In genomic region chr1:180829775-180830174, GRCm38 (mm10) we compare ENCODE assay signal across 10 mouse cellular contexts. TPM values are rescaled to one million over a fixed set of nuclear protein-coding genes. Genes with fewer than 3 reads are reported as not detected.
DNase-seq lines count a peak whose midpoint lies in the region; ATAC-seq lines count a peak whose summit lies in the region.
"Had no signal": no experiment of that assay in that cellular context is flagged by ENCODE, and none has a peak within 500 bp of the region (broad histone marks: within the 10 kb centered on the region; RNA-seq: fewer than 3 reads in every experiment).

No protein-coding gene starts in this region.

- no peaks in the 10 kb centered on the region for H3K27me3 ChIP-seq in heart, embryonic 15.5 days
- H3K27me3 ChIP-seq in forebrain, embryonic 14.5 days (replicated peaks; ENCODE audit: control insufficient read depth, insufficient read depth, low read length): 0 out of 2 replicates have a peak, but pooled peaks cover 2% of the 10 kb centered on the region

- no peaks in the 10 kb centered on the region for H3K36me3 ChIP-seq in heart, embryonic 15.5 days
- no peaks in the 10 kb centered on the region for H3K36me3 ChIP-seq in forebrain, embryonic 14.5 days (ENCODE audit: control insufficient read depth, insufficient read depth, low read length)

- intact Hi-C loops in left cerebral cortex, postnatal 25 days (cut with DNase I): no loop called here

- WGBS in heart, embryonic 15.5 days: 70% methylated on average over 11 of the region's 11 CpGs
- 86% methylated on average over 11 of the region's 11 CpGs for WGBS in forebrain, embryonic 14.5 days

- peak overlapping the region; percentile 44; the same call in 1 of the 2 replicates for H3K4me2 ChIP-seq in heart, embryonic 15.5 days
- no peak overlapping the region for H3K4me2 ChIP-seq in forebrain, embryonic 14.5 days (ENCODE audit: low read length)

- no peak overlapping the region for H3K4me3 ChIP-seq in heart, embryonic 15.5 days
- H3K4me3 ChIP-seq in forebrain, embryonic 14.5 days (ENCODE audit: low read depth, low read length): no peak overlapping the region

- no peak overlapping the region for H3K27ac ChIP-seq in heart, embryonic 15.5 days
- H3K27ac ChIP-seq in forebrain, embryonic 14.5 days (ENCODE audit: low read depth, low read length): no peak overlapping the region

- no peak for ATAC-seq in heart, embryonic 15.5 days (replicated peaks; ENCODE audit: insufficient number of reproducible peaks, insufficient read depth, low FRiP score, low read depth)
- ATAC-seq in forebrain, embryonic 14.5 days: no peak

- H3K9ac ChIP-seq in heart, embryonic 15.5 days: no peak overlapping the region
- H3K9ac ChIP-seq in forebrain, embryonic 14.5 days (ENCODE audit: low read length): no peak overlapping the region

- peaks cover 15% of the 10 kb centered on the region for H3K4me1 ChIP-seq in heart, embryonic 15.5 days (replicated peaks)
- H3K4me1 ChIP-seq in forebrain, embryonic 14.5 days (ENCODE audit: control insufficient read depth, insufficient read depth, low read length): no peaks in the 10 kb centered on the region

- no peaks in the 10 kb centered on the region for H3K9me3 ChIP-seq in heart, embryonic 15.5 days (replicated peaks)
- H3K9me3 ChIP-seq in forebrain, embryonic 14.5 days (replicated peaks; ENCODE audit: control insufficient read depth, low read length): no peaks in the 10 kb centered on the region

- DNase-seq in thymus, postnatal 14 days: peak; percentile 24
- DNase-seq in thymus, postnatal 4 days: no peak
- DNase-seq in lung, postnatal 4 days: peak; percentile 47 to 52
- DNase-seq in left cerebral cortex, postnatal 25 days (ENCODE audit: low spot score in 2 of 2): no peak
- no peak for DNase-seq in forebrain, embryonic 14.5 days (ENCODE audit: low spot score)
- no peak for DNase-seq in ovary, postnatal 14 days (ENCODE audit: low spot score)
- DNase-seq in cerebellum, adult 18-20 months: no peak
- DNase-seq: adrenal gland, adult 8-10 months; kidney, postnatal 25 days had no signal

RNA-seq across cellular contexts. Expression of gene H3f3a, which starts 16.0 kb away (rescaled TPM):
- polyA plus RNA-seq in heart, embryonic 15.5 days (2015; fragmentation: Nextera tagmentation; extraction: Ambion mirVana): 1,560 and 1,618 TPM in 2 replicates
- 100 to 1,000 TPM; 301 to 318 TPM for total RNA-seq in left cerebral cortex, postnatal 25 days (2021)
- polyA plus RNA-seq in forebrain, embryonic 14.5 days (2014; fragmentation: Nextera tagmentation; extraction: Ambion mirVana): 4,992 and 5,015 TPM in 2 replicates

RNA-seq across cellular contexts. Expression of gene Sde2, which starts 21.2 kb away (rescaled TPM):
- polyA plus RNA-seq in heart, embryonic 15.5 days (2015; fragmentation: Nextera tagmentation; extraction: Ambion mirVana): 20.8 and 22.8 TPM in 2 replicates
- total RNA-seq in left cerebral cortex, postnatal 25 days (2021): 10 to 100 TPM; 18.8 to 21.0 TPM
- 22.7 and 25.5 TPM in 2 replicates for polyA plus RNA-seq in forebrain, embryonic 14.5 days (2014; fragmentation: Nextera tagmentation; extraction: Ambion mirVana)

Comparison
In these comparisons a context has a peak if more than half of its experiments do, and no peak if none do; other contexts are left out.
1. DNase-seq: peak in thymus, postnatal 14 days (single experiment) and lung, postnatal 4 days (2 of 2); none in thymus, postnatal 4 days (single experiment), left cerebral cortex, postnatal 25 days (0 of 2), forebrain, embryonic 14.5 days (single experiment), ovary, postnatal 14 days (single experiment) and cerebellum, adult 18-20 months (0 of 2).